Mouse (Mus musculus) kidney, embryonic 16.5 days (tissue): ENCODE data around the gene Smurf2. TPM values are rescaled to one million over a fixed set of nuclear protein-coding genes. Genes with fewer than 3 reads are reported as not detected.

Source experiments
- ATAC-seq: fragments of 200-750 bp; cut with Nextera tagmentation; 2 replicates; pipeline ENCODE4 v1.8.0; 2017; ENCODE audit warnings: moderate TSS enrichment; ENCODE audit not compliant: low FRiP score, low TSS enrichment
- H3K27ac ChIP-seq: fragments of 300-500 bp; sonication (generic); 2 replicates; pipeline ENCODE4 v1.5.1; 2014; ENCODE audit warnings: low read length
- H3K27me3 ChIP-seq: fragments of 300-500 bp; sonication (generic); 2 replicates; pipeline ENCODE4 v1.6.1; 2014; ENCODE audit warnings: low read length, control low read depth, mixed read lengths; ENCODE audit not compliant: insufficient read depth
- H3K36me3 ChIP-seq: fragments of 300-500 bp; sonication (generic); 2 replicates; pipeline ENCODE4 v1.6.1; 2014; ENCODE audit warnings: low read length, control low read depth, mixed read lengths; ENCODE audit not compliant: insufficient read depth
- H3K4me1 ChIP-seq: fragments of 300-500 bp; sonication (generic); 2 replicates; pipeline ENCODE4 v1.6.1; 2014; ENCODE audit warnings: low read length, control low read depth, mixed read lengths; ENCODE audit not compliant: insufficient read depth
- H3K4me2 ChIP-seq: fragments of 300-500 bp; sonication (generic); replicated peaks from 2 replicates; pipeline ENCODE4 v1.6.1; 2014; ENCODE audit warnings: low read depth, low read length
- H3K4me3 ChIP-seq: fragments of 300-500 bp; sonication (generic); 2 replicates; pipeline ENCODE4 v1.5.1; 2014; ENCODE audit warnings: mild to moderate bottlenecking, low read length
- H3K9ac ChIP-seq: fragments of 300-500 bp; sonication (generic); replicated peaks from 2 replicates; pipeline ENCODE4 v1.6.1; 2014; ENCODE audit warnings: low read length
- H3K9me3 ChIP-seq: fragments of 300-500 bp; sonication (generic); 2 replicates; pipeline ENCODE4 v1.6.1; 2016; ENCODE audit warnings: low read length, control low read depth
- WGBS: fragments of 180-500 bp; shearing (Covaris S2); extraction: QIAGEN DNeasy Blood & Tissue Kit; methylation state at CpG from one replicate; pipeline ENCODE4 v1.1.7; 2014; 5-methylcytosine and 5-hydroxymethylcytosine counted together
- polyA plus RNA-seq: library from polyadenylated mRNA; unstranded; fragments of >200 nt; fragmentation: Nextera tagmentation; extraction: Ambion mirVana; gene quantifications from 2 replicates; pipeline ENCODE4 v1.2.1, GENCODE M21; 2015

Gene Smurf2
- polyA plus RNA-seq, 1 experiment from 2014 or later: 11.9 TPM

- Histone ChIP-seq H3K4me3 (no peak overlapping the region), H3K27me3 (no peaks in the 10 kb centered on the region), H3K4me1 (no peaks in the 10 kb centered on the region), H3K9me3 (no peaks in the 10 kb centered on the region), H3K27ac (no peak overlapping the region), H3K36me3 (peaks cover 46% of the 10 kb centered on the region), H3K4me2 (no peak overlapping the region), H3K9ac (no peak overlapping the region)
- no peak for ATAC-seq
- 84% methylated on average over 7 of the region's 7 CpGs for WGBS
Observed at GRCm38 (mm10) chr11:106828079-106828478, 92.4 kb downstream of the Smurf2 start.

GRCm38 (mm10) chr11:106824403-106824802 is 96.1 kb downstream of the Smurf2 start:
- Histone ChIP-seq H3K4me3 (no peak overlapping the region), H3K27ac (no peak overlapping the region), H3K9ac (no peak overlapping the region), H3K4me1 (no peaks in the 10 kb centered on the region), H3K9me3 (no peaks in the 10 kb centered on the region), H3K27me3 (no peaks in the 10 kb centered on the region), H3K4me2 (no peak overlapping the region), H3K36me3 (peaks cover 53% of the 10 kb centered on the region)
- 91% methylated on average over 10 of the region's 10 CpGs for WGBS
- no peak for ATAC-seq

DNA sequence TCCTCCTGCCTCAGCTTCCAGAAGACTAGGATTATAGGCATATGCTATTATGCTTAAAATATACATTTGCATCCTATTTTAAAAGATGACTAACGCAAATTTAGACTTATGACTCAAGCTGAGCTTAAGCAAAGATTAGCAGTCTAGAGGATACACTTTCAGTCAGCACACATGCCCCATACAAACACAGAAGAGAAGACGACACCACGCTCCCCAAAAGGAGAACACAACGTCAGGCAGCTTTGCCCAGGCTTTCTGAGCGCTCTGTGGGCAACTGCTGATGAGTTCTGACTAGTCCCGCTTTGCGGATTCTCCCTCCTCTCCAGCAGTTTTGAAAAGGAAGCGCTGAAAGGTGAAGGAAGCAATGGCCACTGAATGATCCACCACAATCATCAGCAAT is 96.8 kb downstream of the Smurf2 start:
- H3K4me1 ChIP-seq: no peaks in the 10 kb centered on the region
- no peak overlapping the region for H3K9ac ChIP-seq
- H3K4me2 ChIP-seq: no peak overlapping the region
- no peaks in the 10 kb centered on the region for H3K9me3 ChIP-seq
- no peak for ATAC-seq
- H3K4me3 ChIP-seq: no peak overlapping the region
- H3K27ac ChIP-seq: no peak overlapping the region
- no peaks in the 10 kb centered on the region for H3K27me3 ChIP-seq
- H3K36me3 ChIP-seq: peaks cover 56% of the 10 kb centered on the region
- WGBS: 96% methylated on average over 8 of the region's 8 CpGs

DNA sequence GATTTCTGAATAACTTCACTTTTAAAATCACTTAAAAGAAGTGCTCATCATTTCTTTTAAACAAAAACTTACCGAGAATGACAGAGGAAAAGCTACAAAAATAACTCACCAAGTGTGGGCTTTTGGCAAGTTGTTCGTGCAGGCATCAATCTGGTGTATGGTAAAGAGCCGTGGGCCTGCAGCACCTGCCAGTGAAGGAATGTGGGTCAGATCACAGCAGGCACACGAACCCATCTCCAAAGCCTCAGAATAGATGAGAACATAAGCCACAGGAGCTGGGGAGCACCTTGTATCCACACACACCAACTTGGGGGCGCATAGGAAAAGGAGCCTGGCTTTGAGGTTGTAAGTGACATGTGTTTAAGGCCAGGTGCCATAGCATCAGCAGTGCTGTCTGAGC is 97.6 kb downstream of the Smurf2 start:
- no peaks in the 10 kb centered on the region for H3K27me3 ChIP-seq
- H3K9ac ChIP-seq: no peak overlapping the region
- no peaks in the 10 kb centered on the region for H3K9me3 ChIP-seq
- H3K36me3 ChIP-seq: peaks cover 52% of the 10 kb centered on the region
- H3K4me1 ChIP-seq: no peaks in the 10 kb centered on the region
- no peak overlapping the region for H3K27ac ChIP-seq
- WGBS: 87% methylated on average over 5 of the region's 5 CpGs
- ATAC-seq: no peak
- no peak overlapping the region for H3K4me3 ChIP-seq
- no peak overlapping the region for H3K4me2 ChIP-seq

DNA sequence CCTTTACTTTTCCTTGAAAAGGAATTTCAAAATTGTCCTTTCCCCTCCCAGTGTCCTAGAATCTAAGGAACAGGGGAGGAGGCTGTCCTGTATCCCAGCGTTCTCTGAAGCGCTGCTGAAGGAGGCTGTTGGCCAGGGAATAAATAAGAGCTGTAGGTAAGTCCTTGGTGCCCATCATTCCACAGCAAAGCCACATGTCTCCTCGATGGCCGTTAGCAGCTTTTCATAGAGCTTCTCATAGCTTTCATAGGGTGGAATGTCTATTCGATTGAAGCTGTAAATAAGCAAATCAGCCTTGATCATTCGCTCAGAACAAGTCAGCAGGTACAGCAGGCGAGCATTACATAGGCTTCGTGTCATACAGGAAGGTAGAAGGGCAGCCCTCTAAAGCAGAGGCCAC is 98.0 kb downstream of the Smurf2 start:
- Histone ChIP-seq H3K9me3 (no peaks in the 10 kb centered on the region), H3K4me1 (no peaks in the 10 kb centered on the region), H3K9ac (no peak overlapping the region), H3K4me2 (no peak overlapping the region), H3K27me3 (no peaks in the 10 kb centered on the region), H3K4me3 (no peak overlapping the region), H3K27ac (no peak overlapping the region), H3K36me3 (peaks cover 55% of the 10 kb centered on the region)
- WGBS: 92% methylated on average over 8 of the region's 8 CpGs
- ATAC-seq: no peak

- Histone ChIP-seq H3K9ac (no peak overlapping the region), H3K4me3 (no peak overlapping the region), H3K36me3 (peaks cover 59% of the 10 kb centered on the region), H3K27ac (peak overlapping the region; percentile 36; the same call in 1 of the 2 replicates), H3K9me3 (no peaks in the 10 kb centered on the region), H3K27me3 (no peaks in the 10 kb centered on the region), H3K4me2 (no peak overlapping the region), H3K4me1 (no peaks in the 10 kb centered on the region)
- no peak for ATAC-seq
- 82% methylated on average over 6 of the region's 6 CpGs for WGBS
Observed at GRCm38 (mm10) chr11:106821397-106821796, 99.1 kb downstream of the Smurf2 start.

DNA sequence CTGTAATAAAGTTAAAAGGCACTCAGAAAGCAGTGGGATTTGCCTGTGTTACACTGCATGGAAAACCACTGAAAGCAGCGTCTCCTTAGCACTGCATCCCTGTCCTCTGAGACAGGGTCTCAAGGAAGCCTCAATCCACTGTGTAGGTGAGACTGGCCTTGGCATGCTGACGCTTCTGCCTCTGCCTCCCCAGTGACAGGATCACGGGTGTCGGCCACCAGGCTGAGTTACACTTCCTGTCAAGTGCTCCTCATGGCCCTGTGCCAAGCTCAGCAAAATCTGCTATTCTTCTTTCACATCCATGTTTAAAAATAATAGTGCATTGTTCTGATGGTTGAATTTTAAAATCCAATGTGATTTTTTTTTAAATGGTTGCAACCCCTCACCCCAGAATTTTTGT is 99.5 kb downstream of the Smurf2 start:
- H3K4me1 ChIP-seq: no peaks in the 10 kb centered on the region
- 52% methylated on average over 4 of the region's 4 CpGs for WGBS
- no peak for ATAC-seq

GRCm38 (mm10) chr11:106820252-106820651 is 100.3 kb downstream of the Smurf2 start:
- 74% methylated on average over 6 of the region's 6 CpGs for WGBS
- peaks cover 60% of the 10 kb centered on the region for H3K36me3 ChIP-seq
- no peak overlapping the region for H3K4me2 ChIP-seq
- no peak overlapping the region for H3K4me3 ChIP-seq
- H3K4me1 ChIP-seq: no peaks in the 10 kb centered on the region
- H3K9ac ChIP-seq: no peak overlapping the region
- no peaks in the 10 kb centered on the region for H3K9me3 ChIP-seq
- no peak overlapping the region for H3K27ac ChIP-seq
- no peaks in the 10 kb centered on the region for H3K27me3 ChIP-seq
- ATAC-seq: no peak

More for the DNA sequence above, 99.5 kb downstream of the Smurf2 start:
- Histone ChIP-seq H3K36me3 (peaks cover 58% of the 10 kb centered on the region), H3K4me3 (no peak overlapping the region), H3K9me3 (no peaks in the 10 kb centered on the region), H3K27ac (peak overlapping the region; percentile 36; the same call in 1 of the 2 replicates), H3K9ac (no peak overlapping the region), H3K4me2 (no peak overlapping the region), H3K27me3 (no peaks in the 10 kb centered on the region)

GRCm38 (mm10) chr11:106819595-106819994 is 100.9 kb downstream of the Smurf2 start:
- H3K4me1 ChIP-seq: no peaks in the 10 kb centered on the region
- WGBS: 90% methylated on average over 9 of the region's 9 CpGs
- H3K4me2 ChIP-seq: no peak overlapping the region
- no peak overlapping the region for H3K27ac ChIP-seq
- peaks cover 64% of the 10 kb centered on the region for H3K36me3 ChIP-seq
- no peaks in the 10 kb centered on the region for H3K27me3 ChIP-seq
- no peak overlapping the region for H3K4me3 ChIP-seq
- ATAC-seq: no peak
- no peak overlapping the region for H3K9ac ChIP-seq
- no peaks in the 10 kb centered on the region for H3K9me3 ChIP-seq

DNA sequence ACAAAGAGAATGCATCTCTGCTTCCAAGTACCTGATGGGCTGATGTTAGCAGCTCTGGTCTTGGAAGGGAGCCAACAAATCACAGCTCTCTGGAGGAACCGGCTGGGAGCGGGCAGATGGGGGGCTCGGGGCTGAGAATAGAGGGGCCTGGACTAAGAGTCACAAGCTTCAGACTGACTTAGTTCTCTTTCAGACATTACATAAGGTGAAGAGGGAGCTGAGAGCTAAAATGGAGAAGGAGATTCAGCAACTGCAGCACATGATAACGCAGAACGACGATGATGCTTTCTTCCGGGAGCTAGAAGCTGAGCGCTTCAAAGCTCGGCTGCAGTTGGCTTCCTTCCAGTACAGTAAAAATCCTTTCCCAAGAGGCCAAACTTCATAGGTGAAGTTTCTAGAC is 102.2 kb downstream of the Smurf2 start:
- ATAC-seq: no peak
- no peaks in the 10 kb centered on the region for H3K27me3 ChIP-seq
- no peaks in the 10 kb centered on the region for H3K4me1 ChIP-seq
- no peaks in the 10 kb centered on the region for H3K9me3 ChIP-seq
- WGBS: 46% methylated on average over 9 of the region's 9 CpGs
- H3K9ac ChIP-seq: no peak overlapping the region
- no peak overlapping the region for H3K4me3 ChIP-seq
- no peak overlapping the region for H3K27ac ChIP-seq
- peaks cover 70% of the 10 kb centered on the region for H3K36me3 ChIP-seq
- H3K4me2 ChIP-seq: no peak overlapping the region
